Mouse (Mus musculus) layer of hippocampus, postnatal 25 days (tissue): ENCODE results near the gene Gper1. TPM values are rescaled to one million over a fixed set of nuclear protein-coding genes. Genes with fewer than 3 reads are reported as not detected.

Experiments used
- DNase-seq, 2 experiments: peaks; one replicate each; pipeline ENCODE4 v3.0.0; 2022; ENCODE audit warnings: mixed read lengths in 2 of 2, low spot score in 1 of 2; ENCODE audit errors: extremely low spot score in 1 of 2
- total RNA-seq, 2 experiments: library from RNA; stranded (reverse); gene quantifications; 2 replicates each; pipeline ENCODE4 v1.2.3; 2021

Gper1 gene
- total RNA-seq, 2 experiments from 2014 or later, result 2.3 to 2.8 TPM

DNA sequence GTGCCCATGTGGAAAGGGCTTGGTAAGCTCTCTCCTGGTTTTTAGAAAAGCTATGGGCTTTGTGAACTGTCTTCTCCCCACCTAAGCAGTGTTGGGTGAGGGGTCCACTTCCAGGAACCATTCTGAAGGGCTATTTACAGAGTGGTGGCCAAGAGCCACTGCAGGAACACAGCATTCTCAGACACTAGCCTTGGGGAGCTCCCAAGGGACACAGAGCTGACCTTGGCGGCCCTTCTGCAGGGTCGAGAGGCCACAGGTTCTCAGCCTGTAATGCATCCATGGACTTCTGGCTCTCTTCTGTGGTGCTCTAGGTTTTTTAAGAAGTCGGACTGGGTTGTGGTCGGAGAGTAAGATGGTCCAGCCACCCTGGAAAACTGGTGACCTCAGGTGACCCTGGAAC lies 12.9 kb upstream of the Gper1 start:
- DNase-seq, result no peak

DNA sequence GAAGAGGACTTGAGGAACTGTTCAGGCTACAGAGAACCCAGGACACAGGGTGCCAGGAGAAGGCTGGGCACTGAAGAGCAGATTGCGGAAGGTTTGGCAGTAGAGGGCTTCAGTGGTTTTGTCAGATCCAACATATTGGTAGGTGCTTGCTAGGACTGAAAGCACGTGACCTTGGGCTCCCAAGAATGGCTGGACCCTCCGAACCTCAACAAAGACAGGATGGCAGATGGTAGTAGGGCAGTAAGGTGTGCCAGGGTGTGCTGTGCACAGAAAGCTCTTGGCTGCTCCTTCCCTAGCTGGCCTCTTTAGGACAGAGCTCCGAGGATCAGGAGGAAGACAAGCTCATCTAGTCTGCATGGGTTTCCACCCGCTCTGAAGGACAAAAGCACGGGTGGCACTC lies 11.8 kb upstream of the Gper1 start:
- DNase-seq, result no peak

DNA sequence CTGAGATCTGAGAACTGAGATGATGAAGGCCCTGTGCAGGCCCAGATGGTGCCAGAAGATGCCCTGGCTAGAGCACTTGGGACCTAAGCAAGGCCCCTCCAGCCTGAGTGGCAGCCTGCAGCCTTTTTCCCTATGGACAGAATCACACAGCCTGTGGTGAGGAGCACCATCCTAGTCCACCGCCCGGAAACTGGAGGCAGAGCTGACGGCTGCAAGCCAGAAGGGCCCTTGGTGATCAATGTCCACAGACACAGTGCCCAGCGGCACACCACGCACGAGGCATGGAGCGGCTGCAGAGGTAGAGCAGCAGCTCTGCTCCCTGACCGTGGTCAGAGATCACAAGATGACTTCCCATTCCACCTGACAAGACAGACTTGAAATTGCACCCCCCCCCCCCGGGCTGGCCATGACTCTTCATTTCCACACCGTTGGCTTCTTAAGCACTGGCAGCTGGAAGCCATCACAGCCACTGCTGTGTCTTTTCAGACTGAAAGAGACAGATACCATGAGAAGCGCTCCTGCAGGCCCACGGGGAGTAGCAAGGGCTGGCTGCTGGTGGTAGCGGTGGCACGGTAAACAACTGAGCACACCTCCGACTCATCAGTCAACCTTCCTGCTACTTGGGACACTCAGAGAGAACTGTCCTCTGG lies 11.2 kb upstream of the Gper1 start:
- DNase-seq, result no peak

DNA sequence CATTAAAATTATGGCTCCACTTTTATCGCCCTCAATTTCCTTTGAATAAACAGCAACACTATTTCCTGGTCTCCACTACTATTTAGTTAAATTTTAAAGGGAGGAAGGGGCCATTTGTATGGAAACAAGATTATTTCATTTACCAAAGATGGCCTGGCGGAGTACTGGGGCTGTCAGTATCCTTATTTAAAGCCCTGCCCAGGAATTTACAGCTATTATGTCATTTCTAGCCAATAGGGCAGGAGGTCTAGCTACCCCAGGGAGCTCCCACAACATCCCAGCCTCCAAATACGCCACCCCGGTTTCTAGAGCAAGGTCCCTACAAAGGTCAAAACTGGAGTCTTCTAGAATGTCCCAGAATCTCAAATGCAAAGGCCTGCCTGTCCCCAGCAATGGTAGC lies 9.4 kb upstream of the Gper1 start:
- DNase-seq, result no peak

DNA sequence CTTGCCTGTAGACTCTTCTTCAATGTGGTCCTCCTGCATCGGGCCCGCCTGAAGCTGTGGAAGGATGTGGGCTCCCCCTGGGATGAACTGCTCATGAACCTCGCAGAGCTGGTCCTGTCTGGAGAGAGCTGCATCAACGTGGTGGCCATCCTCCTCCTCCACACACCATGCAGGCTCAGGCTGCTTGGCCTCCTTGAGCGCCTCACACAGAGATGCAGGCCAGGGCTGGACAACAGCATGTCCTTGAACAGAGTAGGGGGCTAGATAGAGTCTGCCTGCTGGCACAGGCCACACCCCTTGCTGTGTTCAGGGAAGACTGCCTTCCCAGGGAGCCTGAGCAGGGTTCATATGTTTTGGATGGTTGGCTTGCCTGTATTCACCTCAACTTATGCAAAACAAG lies 8.0 kb upstream of the Gper1 start:
- no peak for DNase-seq

DNA sequence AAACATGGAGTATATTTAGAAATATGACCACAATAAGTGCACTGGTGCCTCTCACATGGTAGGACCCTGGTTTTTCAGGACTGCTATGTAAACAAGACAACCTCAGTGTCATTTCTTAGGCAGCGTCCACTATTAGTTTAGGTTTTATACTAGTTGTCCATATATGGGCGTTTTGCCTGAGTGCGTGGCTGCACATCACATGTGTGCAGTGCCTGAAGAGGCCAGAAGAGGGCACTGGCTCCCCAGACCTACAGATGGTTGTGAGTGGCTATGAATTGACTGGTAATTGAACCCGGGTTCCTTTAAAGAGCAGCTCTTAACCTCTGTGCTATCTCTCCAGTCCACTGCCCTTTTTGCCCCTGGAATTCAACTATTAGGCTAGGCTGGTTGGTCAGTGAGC lies 6.0 kb upstream of the Gper1 start:
- no peak for DNase-seq

DNA sequence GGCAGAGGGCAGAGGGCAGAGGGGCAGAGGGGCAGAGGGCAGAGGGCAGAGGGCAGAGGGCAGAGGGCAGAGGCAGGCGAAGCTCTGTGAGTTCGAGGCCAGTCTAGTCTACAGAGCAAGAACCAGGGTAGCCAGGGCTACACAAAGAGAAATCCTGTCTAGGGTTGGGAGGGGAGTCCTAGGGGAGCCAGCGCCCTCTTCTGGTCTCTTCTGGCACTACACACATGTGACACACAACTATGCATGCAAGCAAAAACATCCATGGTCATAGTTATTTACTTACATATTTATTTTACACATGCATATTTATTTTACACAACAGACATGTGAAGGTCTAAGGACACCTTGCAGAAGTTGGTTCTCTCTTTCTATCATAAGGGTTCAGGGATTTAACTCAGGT lies 5.5 kb upstream of the Gper1 start:
- DNase-seq, result no peak

DNA sequence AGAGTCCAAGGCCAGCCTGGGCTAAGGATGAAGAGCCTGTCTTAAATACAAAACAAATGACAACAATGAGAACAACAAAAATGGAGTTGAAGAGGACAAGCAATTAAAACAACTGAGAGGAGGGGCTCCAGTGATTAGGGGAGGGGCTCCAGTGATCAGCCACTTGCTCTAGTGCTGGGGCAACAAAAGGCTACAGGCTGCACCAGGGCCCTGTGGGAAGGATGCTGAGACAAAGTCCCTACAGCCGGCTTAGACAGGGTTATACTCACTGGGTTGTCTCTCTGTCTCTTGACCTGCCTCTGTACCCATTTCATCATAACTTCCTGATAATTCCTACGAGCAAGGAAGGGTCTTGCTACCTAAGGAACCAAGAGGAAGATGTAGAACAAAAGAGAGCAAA lies 4.8 kb upstream of the Gper1 start:
- no peak for DNase-seq

DNA sequence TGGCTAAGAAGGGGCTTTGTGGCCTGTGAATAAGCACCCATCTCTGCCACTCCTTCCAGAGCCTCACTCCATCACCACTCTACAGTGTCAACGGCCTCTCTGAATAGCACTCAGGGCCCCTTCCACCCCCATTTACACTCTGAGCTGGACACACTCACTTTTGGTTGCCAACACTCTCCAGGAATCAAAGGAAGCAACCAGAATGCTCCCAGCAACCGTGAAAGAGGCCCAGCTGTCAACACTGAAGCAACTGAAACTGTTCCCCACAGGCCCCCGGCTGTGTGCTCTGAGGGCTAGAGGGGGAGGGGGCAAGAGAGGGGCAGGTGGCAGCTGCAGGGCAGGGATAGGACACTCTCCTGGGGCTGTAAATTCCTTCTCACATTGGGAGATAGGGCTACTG lies 4.3 kb upstream of the Gper1 start:
- DNase-seq, result no peak

DNA sequence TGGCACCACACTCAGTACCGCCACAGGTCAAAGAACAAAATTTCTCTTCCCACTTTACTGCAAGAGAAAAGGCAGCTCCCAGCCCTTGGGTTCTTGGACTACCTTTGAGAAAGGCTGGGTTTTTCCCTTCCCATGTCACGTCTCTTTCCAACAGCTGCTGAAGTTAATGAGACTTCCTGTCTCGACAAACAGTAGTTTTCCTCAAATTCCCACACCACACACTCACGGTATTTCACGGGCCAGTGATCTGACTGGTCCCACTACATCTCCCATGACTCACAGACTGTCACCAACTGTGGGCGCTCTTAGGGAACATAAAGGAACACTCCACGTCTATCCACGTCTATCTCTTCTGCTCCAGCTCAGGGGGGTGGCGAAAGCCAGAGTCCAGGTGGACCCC lies 2.2 kb downstream of the Gper1 start:
- DNase-seq, result no peak

DNA sequence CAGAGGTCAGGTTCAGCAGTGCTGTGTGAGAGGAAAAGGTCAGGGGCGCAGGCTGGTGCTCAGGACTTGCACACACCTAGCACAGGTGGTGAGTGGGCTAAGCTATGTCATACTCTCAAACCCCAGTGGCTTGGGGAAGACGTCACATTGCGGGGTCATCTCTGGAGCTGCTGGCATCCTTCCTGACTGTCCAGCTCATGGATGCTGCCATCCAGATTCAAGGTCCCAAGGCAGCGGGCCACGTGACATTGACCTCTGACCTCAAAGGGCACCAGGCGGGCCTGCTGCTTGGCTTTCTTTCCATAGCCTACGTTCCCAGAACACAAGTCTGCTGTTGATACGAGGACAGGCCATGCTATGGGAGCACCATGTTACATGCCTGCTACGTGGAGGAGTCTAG lies 4.0 kb downstream of the Gper1 start:
- DNase-seq, result no peak

DNA sequence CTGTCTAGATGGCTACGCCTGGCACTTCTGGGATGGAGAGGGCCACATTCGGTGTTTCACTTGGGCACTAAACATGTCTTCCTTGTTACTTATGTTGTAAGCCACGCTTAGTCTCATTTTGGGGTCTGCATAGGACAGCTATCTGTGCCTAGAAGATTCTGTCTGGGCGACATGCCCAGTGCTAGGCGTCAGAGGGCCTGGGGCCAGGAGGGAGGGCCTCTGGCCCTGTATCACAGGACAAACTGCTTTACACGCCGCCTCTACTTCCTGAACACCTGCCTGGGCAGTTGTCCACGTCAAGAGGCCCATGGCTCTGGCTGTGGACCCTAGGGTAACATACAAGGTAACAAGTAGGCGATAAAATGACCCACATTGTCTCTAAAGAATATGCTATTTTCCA lies 5.0 kb downstream of the Gper1 start:
- DNase-seq, result no peak

DNA sequence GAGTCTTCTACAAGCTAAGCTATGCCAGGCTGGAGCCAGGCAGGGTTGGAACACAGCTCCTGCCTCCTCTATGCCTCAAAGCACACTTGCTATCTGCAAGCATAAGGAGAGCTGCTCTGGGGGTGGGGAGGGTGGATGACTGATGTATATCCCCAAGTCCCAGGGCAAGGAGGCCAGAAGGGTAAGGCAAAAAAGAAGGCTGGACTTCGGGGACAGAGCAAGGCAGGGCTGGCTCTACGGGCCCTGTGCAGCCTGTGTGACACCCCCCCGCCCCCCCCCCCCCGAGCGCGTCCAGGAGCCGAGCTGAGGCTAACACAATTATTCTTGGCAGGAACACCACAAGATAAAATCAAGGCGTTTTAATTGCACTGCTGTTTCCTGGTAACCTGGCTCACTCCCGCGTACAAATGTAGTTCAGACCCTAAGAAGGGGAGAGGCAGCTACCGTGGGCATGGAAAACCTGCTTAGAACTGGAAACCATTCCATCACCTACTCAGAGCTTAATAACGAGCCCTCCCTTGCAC lies 6.9 kb downstream of the Gper1 start:
- DNase-seq, result no peak

DNA sequence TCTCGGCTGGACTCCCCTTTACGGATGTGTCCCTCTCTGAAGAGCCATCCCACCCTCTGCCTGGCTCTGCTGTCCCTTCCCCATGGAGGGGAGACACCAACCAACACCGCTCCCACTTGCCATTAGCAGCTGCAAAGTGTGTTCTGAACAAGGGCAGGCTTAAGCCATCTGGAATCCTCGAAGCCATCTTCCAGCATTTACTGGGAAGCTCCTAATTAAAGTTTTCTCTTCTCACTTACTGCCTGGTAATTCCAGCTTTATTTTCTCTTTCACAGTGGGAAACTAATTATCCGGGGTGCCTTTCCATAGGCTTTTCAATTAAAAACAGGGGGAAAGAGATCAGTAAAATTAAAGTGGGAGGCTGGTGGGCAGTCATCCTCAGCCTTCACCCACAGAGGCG lies 9.4 kb downstream of the Gper1 start:
- DNase-seq, result no peak

DNA sequence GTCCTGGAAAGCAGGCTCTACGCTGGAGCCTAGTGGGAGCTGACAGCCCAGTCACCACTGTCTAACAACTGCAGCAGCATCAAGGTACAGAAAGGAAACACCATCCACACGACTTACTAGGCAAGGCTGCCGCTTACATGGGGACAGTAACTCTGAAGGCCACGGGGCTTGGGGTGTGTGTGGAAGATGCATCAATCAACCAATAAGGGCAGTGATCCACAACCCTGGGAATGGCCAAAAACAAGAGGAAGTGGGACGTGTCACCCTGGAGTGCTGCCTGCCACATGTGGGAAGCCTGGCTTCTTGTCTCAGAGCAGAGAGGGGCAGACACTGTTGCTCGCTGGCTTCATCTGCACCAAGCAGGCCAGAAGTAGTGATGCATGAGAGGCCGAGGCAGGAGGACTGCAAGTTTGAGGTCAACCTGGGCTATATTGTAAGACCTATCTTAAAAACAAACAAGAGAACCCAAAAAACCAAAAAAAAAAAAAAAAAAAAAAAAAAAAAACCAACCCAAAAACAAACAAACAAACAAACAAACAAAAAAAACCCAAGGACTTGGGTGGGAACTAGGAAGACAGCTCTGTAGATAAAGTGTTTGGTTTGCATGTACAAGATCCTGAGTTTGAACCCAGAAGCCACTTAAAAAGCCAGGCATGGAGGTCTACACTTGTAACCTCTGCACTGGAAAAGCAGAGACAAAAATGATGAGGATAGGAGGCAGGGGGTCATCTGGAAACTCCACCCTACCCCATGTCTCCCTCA lies 10.0 kb downstream of the Gper1 start:
- DNase-seq, result no peak

DNA sequence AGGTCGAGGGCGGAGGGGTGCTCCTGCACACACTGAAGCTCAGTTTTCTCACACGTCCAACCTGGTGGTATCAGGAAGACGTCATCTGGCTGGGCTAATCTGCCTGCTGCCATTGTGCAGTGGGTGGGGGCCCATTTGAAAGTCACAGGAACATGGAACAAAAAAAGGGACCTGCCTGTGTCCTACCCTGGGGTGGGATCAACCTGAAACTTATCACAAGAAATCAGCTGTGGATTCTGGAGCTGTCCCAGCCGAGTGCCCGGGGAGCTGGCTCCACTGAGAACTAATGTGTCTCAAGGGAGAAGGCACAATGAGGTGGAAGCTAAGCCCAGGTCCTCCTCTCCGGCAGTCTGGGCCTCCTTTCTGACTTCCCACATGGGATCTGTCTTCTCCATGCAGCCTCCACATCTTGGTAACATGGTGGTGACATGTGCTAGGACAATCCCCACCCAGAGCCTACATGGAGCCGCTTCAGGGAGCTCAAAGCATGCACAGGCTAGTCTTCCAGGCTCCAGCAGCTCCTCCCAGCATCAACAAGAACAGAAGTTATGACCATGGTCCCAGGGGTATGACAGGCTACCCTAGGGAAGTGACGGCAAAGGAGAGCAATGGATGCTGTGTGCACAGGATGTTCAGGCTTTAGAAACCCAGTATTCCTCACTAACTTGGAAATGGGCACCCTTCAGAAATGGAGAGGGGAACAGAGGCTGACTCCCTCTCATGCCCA lies 11.1 kb downstream of the Gper1 start:
- no peak for DNase-seq

DNA sequence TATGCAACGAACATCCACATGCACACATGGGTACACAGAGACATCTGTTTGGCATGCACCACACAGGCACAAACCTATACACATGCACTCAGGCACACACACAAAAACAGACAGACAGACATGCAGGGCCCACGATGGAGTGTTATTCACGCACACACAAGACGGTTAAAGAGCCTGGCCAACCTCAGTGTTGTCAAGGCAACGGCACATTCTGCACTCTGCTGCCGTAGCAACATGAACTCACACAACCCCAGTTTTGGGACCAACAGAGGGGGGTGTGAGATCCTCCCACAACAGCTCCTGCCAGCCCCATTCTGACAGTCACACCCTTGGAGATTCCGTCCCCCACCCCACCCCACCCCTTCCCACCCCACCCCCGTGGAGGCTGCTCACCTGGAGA lies 12.0 kb downstream of the Gper1 start:
- DNase-seq, result peak in 1 of 2 experiments; percentile 46

DNA sequence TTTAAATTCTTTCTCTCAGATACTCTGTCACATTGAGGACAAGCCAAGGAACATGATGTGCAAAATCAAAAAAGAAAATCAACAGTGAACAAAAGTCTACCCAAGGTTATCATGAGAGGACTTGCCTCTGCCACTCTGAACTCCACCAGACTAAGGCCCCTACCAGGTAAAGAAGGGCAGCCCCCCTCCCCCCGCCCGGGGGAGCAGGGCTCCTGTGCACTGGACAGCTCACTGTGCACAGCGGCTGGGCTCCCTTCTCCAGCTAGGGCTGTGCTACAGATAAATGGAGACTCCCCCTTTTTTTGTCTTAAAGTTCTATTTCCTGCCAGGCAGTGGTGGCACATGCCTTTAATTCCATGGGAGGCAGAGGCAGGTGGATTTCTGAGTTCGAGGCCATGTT lies 14.8 kb downstream of the Gper1 start:
- DNase-seq, result no peak

DNA sequence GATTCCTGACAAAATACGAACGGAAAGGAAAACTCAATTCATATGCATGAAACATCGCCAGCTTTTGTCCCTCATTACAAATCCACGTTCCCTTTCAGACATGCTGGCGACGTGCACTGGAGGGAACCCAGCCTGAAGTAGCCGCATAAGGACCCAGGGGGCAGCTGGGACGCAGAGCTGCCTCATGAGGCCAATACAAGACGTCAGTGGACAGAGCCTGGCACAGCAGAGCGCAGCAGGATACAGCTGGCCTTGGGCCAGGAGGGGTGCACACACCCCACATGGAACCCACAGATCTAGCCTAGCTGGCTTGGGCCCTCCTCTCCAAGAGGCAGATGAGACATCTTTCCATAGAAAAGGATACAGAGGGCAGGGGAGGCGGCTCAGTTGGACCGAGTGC lies 15.5 kb downstream of the Gper1 start:
- no peak for DNase-seq

DNA sequence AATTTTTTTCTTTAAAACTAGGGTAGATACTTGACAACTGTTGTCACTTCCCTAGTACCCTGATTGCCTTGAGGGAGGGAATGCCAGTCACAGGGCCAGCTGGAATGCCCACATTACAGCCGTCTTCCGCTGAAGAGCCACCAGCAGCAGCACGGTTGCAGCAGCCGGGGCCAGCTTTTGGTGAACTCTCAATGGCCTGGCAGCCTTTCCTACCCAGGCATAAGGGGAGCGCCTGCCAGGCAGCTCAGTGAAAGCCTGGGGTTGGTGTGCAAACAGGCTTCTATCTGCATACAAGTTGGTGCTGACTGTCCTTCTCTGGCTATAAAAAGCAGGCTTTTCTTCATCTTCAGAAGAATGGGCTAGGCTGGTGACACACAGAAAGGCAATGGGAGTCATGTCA lies 17.5 kb downstream of the Gper1 start:
- DNase-seq, result no peak

DNA sequence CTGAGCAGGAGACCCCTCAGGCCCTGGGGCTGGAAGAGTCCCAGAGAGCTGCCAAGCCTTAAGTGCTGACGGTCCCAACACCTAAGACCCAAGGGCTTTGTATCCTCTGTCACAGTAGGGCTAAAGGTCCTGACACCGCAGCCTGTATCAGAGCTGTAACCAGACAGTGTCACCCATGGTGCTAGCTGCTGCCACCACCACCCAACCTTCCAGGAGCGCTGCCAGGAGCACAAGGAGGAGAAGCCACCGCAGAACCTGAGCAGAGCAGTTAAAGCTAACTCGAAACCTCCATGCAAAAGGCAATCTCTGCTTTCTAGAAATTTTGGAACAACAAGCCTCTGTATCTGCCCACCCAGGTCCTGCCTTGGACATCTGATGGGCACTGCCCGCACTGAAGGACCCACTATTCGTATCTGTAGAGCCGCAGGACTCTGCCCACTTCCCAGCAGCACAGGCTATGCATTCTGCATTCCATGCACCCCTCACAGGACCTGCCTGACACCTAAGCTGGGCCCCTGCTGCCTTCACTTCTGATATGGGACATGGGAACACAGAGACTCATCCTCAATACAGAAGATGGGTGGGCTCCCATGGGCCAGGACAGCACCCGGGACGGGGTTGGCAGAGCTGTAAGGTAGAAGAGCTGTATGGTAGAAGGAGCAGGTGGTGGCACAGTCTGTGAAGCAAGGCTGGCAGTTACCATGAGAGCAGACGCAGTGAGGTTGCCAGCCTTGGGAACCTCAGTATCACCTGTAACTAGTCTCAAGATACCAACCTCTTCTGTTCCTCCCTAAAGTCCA lies 18.2 kb downstream of the Gper1 start:
- DNase-seq, result no peak
